Mouse (Mus musculus): ENCODE data around the gene Tmem267.

DNA sequence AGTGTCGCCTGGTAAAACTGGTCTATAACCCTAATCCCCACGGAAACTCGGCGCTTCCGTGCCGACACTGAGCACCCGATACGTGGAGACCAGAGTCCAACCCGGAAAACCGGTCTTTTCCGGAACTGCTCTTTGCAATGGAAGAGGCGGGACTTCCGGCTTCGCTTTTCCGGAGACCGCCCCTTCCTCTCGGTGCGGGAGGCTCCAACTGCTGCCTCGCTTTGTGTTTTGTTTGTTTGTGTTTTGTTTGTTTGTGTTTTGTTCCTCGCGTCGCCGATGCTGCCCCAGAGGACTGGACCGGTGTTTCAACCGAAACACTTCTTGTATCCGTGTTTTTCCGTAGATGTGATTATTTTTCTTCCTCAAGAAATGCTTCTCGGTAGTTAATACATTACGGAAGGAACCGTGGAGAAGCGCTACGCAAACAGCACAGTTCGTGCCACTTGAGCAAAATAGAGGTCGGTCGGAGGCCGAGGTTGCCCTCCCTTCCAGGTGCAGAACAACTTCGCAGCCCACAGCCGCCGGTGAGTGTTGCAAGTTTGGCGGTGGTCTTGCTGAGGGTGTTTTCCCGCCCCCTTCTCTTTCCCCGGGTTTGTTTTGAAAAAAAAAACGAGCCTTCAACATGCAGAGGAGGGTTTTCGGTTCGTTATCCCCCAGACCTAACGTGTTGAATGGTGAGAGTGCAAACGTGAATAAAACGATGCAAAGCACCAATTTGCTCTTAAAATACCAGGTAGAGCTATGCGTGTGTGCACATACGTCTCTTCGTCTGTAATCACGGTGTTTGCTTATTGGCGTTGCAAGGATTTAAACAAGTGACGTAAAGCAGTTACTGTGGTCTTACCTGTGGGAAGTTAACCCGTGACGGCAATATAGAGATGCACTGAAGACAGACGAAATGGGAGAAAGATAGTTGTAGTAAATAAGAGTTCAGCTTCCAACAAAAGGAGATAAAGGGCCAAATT is 25.0 kb upstream of the Tmem267 start, which contains the start of gene 4833420G17Rik:
- TF ChIP-seq ZC3H11A (IDR thresholded peaks at IDR 0.05; ENCODE audit: borderline replicate concordance, low read depth, low read length) (no peak), ZNF384 (IDR thresholded peaks at IDR 0.05; ENCODE audit: low read depth, low read length) (no peak), HCFC1 (IDR thresholded peaks at IDR 0.05; ENCODE audit: borderline replicate concordance, insufficient read depth, low read length) (peak; percentile 69; the same call in 1 of the 2 replicates), CHD2 (IDR thresholded peaks at IDR 0.05; ENCODE audit: low read depth, low read length) (no peak)

Measured in ES-E14 (cell line).